Mouse (Mus musculus) right cerebral cortex, postnatal 25 days (tissue): ENCODE results near the gene Mmp17.
"Not testable (repeated sequence)": the region's sequence is repeated elsewhere in the genome, so short reads cannot be mapped to it uniquely, and the experiment has no call there.

ENCODE experiments used
- DNase-seq: peaks from one replicate; pipeline ENCODE4 v3.0.0; 2022

The Mmp17 gene

DNA sequence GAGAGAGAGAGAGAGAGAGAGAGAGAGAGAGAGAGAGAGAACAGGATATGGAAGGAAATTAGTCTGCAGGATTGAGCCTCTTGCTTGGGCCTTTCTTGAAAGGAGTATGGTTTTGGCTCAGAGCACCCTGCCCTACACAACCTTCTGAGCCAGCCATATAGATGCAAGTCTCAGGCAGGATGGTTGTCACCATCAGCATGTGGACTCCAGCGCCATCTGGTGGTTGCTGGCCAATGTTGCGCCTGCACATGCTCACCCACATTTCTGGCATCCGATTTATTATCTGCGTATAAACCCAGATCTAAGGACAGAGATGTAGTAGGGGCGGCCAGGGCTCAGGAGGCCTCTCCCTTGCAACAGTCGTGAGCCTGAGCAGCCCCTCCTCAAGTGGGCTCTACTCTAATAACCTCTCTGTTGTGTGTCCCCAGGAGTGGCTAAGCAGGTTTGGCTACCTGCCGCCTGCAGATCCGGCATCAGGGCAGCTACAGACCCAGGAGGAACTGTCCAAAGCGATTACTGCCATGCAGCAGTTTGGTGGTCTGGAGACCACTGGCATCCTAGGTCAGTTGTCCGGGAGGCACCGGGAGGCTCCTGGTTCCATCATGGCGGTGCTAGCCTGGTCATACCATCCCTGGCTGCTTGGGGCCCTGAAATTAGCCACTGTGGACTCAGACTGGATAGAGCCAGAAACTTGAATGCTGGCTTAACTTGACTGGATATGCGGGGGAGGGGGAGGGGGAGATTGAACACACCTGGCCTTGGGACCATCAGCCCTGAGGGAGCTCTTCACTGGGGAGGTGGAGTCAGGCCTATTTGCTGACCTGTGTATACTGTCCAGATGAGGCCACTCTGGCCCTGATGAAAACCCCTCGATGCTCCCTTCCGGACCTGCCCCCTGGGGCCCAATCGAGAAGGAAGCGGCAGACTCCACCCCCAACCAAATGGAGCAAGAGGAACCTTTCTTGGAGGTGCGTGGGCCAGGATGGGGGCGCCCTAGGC, 10.4 kb downstream of the Mmp17 start:
- DNase-seq: peak; percentile 81

DNA sequence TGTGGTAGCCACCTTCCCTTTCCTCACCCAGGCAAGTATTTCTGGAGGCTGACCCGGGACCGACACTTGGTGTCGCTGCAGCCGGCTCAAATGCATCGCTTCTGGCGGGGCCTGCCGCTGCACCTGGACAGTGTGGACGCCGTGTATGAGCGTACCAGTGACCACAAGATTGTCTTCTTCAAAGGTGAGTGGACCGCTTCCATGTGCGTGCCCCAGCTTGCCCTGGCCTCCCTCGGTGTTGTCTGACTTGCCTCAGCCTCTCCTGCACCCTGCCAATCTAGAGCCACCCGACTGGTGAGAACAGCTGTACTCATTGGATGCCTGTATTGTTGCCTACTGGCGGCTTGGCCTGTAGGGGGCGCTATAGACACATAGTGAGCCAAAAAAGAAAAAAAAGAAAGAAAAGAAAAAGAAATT, 18.1 kb downstream of the Mmp17 start:
- DNase-seq: no peak

DNA sequence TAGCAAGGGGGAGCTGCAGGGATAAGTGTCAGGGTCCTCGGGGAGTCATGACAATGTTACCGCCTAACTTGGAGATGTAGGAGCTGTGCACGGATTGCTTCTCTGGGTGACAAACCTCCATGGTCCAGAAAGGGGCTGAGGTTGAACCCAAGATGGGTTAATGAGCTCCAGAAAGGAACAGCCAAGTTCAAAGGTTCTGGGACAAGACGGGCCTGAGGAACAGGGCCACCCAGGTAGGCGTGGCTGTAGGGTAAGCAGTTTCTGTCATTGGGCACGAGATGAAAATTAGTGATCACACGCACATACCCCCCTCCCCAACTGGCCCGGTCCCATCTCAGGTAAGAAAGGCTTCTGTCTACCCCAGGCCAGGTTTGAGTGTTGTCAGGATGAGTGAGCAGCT, 23.5 kb downstream of the Mmp17 start:
- no peak for DNase-seq

DNA sequence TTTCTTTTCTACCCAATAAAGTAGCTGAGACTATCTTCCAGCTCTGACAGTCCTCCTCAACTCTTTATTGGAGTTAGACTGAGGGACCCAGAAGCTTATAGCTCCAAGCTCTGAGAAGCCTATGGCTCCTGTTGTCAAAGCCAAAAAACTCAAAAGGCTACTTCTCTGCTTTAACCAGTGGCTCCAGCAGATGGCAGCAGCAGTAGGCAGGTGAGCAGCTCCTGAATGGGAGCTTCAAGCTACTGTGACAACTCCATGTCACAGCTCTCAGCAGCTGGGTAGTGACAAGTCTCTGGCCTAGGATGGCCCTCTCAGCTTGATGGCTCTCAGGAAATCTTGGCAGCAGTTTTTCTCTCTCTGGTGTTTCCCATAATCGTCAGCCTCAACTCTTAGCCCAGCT, 27.1 kb downstream of the Mmp17 start:
- peak; percentile 78 for DNase-seq

DNA sequence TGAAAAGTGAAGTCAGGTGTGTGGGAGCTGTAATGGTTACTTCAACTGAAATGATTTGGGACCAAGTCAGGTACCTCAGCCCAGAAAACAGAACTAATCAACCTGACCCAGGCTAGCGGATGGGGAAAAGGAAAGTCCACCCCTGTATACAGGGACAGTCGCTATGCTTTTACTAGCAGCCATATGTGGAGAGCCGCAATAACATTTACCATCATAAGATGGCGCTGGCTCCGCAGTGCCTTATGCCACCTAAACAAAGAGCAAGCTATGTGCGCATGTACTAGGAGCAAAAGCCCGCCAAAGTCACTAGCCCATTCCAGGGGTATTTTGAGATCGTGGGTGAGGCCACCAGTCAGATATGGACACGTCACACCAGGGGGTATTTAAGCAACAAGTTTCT, 36.6 kb downstream of the Mmp17 start:
- not testable (repeated sequence) for DNase-seq

DNA sequence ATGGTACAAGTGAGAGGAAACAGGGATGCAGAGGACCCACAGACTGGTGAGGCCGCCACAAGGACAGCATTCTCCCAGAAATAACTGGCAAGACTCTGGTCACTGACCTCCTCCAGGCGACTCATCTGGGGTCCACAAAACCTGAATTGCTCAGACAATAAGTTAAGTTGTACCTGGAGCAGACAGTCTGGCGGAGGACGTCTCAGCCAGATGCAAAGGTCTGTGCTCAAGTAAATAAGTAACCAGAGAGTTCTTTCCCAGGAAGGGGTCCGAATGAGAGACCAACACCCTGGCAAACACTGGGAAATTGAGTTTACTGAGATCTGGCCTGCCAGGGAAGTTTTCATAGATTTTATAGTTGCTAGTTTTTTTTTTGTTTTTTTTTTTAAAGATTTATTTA, 37.4 kb downstream of the Mmp17 start:
- DNase-seq: no peak

DNA sequence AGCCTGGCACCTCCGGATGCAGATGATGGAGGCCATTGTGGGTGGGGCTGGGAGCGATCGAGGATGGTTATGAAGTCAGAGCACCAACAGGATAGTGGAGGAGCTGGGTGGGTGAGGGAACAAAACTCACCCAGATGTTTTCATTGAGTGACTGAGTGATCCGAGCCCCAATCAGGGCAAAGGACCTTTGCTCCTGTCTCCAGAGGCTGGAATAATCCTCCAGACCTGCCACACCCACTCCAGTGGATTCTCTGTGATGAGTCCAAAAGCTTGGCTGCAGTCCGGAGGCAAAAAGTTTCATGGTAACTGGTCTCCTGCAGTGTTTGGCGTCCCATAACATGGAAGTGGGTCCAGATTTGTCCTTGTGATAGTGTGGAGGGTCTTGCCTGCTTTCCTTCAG, 42.1 kb downstream of the Mmp17 start:
- DNase-seq: no peak

DNA sequence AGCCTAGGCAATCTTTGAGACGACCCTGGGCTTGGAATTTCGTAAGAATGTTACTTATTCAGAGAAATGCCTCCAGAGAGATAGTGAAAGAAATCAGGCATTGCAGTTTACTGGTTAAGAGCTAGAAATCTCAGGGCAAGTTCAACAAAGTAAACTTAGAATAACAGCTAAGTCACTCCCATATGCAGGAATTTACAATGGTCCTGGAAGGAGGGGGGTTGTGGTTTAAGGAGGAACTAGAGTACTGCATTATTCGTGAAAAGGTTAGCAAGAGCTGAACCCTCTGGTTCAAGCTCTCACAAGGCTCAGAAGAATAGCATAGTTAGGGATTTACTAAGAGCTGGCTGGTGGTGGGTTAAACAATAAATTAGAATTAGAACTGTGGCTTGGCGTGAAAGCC, 42.6 kb downstream of the Mmp17 start:
- not testable (repeated sequence) for DNase-seq

DNA sequence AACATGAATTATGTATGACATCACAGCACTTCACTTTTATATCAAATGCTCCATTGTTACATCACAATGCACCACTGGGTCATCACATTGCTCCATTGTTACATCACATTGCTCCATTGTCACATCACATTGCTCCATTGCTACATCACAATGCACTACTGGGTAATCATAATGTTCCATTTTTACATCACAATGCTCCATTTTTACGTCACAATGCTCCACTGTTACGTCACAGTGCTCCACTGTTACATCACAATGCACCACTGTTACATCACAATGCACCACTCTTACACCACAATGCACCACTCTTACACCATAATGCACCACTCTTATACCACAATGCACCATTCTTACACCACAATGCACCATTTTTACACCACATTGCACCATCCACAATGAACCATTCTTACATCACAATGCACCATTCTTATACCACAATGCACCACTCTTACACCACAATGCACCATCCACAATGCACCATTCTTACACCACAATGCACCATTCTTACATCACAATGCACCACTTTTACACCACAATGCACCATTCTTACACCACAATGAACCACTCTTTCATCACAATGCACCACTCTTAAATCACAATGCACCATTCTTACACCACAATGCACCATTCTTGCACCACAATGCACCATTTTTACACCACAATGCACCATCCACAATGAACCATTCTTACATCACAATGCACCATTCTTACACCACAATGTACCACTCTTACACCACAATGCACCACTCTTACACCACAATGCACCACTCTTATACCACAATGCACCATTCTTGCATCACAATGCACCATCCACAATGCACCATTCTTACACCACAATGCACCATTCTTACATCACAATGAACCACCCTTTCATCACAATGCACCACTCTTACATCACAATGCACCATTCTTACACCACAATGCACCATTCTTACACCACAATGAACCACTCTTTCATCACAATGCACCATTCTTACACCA, 48.6 kb downstream of the Mmp17 start:
- not testable (repeated sequence) for DNase-seq

DNA sequence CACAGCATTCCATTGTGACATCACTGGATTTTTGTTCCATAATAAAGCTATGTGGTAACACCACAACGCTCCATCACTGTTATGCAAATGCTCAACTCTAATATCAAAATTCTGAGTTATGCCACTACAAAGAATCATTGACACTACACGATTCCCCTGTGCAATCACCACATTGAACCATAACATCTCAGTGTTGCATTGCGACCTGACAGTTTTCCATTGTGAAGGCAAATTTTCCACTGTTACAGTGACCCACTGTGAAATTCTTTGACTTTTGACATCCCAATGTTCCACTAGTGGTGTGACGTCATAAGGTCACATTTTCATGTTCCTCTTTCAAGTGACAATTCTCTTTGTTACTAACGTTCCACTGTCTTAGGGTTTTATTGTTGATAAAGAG, 66.9 kb downstream of the Mmp17 start:
- DNase-seq: no peak

DNA sequence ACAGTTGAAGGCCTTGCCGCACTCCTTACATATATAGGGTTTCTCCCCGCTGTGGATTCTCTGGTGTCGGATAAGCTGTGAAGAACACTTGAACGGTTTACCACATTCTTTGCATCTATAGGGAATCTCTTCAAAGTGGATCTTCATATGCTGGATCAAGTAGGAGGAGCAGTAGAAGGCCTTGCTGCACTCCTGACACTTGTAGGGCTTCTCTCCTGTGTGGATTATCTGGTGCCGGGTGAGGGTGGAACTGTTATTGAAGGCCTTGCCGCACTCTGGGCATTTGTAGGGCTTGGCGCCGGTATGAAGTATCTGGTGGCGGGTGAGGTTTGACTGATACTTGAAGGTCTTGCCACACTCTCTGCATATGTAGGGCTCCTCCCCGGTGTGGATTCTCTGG, 73.0 kb downstream of the Mmp17 start:
- no peak for DNase-seq

DNA sequence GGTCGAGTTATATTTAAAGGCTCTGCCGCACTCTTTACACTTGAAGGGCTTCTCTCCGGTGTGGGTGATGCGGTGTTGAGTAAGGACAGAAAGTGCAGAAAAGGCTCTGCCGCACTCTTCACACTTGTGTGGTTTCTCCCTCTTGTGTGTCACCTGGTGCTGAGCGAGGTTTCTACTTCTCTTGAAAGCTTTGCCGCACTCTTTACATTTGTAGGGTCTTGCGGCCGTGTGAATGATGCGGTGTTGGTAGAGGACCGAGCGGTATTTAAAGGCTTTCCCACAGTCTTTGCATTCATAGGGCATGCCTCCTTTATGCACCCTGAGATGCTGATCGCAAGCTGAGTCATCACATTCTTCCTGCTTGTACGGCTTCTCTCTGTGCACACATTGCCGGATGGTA, 74.0 kb downstream of the Mmp17 start:
- no peak for DNase-seq
